Mouse (Mus musculus) C3H10T1/2 (cell line): Measurements from ENCODE around the gene Cul4b. TPM values are rescaled to one million over a fixed set of nuclear protein-coding genes. Genes with fewer than 3 reads are reported as not detected.

Source experiments
- polyA plus RNA-seq, 2 experiments: library from polyadenylated mRNA; unstranded; fragments of >200 nt; fragmentation: generic; extraction: Trizol; gene quantifications; one replicate each; pipeline ENCODE4 v1.2.1; 2012; ENCODE audit warnings: missing spikeins in 2 of 2

Gene Cul4b
- polyA plus RNA-seq, result 1 to 10 TPM in 1 of 2 experiments, under 1 TPM in 1; 0.64 to 5.5 TPM

DNA sequence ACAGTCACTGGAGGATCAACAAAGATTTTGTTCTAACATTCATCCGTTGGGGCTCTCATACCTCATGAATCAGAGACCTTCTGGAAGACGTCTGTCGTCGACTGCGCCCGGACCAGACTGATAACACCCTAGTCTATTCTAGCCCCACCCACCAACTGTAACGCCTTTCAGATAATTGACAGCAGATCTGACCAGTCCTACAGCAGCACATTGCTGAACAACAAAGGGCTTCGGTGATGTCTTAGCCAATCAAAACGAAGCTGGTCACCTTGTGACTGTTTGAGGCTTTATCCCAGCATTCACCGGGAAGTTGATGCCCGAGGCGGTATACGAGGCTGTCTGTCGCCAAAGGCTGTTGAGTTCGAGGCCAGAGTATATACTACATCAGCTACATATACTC lies at the start of gene Cul4b:
Gene Cul4b (minus strand): TSS at position 119 of the 400 bp plus-strand sequence.

DNA sequence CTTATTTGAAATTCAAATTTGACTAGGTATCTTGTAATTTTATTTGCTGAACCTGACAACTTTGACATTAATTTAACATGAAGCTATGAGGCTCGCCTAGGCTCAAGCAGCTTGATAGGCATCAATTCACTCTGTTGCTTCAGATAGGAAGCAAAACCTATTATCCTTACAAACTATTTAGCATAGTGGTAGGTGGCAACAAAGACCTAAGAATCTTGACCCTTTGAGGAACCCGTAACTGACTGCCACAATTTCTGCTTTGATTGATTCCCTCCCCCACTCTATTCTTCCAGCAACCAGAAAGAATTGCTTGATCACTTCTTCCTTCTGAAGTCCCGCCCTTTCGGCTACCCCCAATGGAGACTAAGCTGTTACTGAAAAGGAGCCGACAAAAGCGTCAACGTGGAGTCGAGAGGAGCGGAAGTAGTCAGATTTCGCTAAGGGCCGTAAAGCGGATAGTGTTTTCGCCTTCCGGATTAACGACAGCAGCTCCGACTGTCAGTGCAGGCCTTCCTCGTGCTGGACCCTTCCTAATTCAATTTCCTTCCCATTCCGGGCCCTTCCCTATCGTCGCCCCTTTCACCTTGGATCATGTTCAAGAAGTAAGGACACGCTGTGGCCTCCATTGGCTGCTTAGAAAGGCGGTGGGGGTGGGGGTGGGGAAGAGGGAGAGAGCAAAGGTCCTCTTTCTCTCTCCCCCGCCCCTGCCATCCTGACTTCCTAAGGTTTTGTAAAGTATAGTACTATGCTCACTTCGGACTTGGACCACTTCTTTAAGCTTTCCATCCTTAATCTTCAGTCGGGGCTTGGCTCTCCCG lies 24.4 kb upstream of the Cul4b start, which contains the start of gene Mcts1:
Gene Mcts1 (plus strand): TSS at position 402 of the 818 bp plus-strand sequence.

Other genes starting within 250 kb of the Cul4b start
- gene Lamp2, start 119.7 kb downstream of the Cul4b start, polyA plus RNA-seq, result 10 to 100 TPM in 1 of 2 experiments, 1 to 10 TPM in 1; 4.3 to 68.2 TPM
- 10 to 100 TPM in 1 of 2 experiments, 1 to 10 TPM in 1; 4.2 to 20.3 TPM for gene Mcts1, start 24.4 kb upstream of the Cul4b start, polyA plus RNA-seq
- gene C1galt1c1, start 58.9 kb upstream of the Cul4b start, polyA plus RNA-seq, result 1 to 10 TPM in 1 of 2 experiments, under 1 TPM in 1; 0.27 to 6.7 TPM
- not detected for gene 6030498E09Rik, start 196.5 kb upstream of the Cul4b start, polyA plus RNA-seq